Mouse (Mus musculus): ENCODE results near the gene Ccdc77. TPM values are rescaled to one million over a fixed set of nuclear protein-coding genes. Genes with fewer than 3 reads are reported as not detected.

Gene Ccdc77
- polyA plus RNA-seq, 1 experiment from 2014 or later = 29.4 TPM

DNA sequence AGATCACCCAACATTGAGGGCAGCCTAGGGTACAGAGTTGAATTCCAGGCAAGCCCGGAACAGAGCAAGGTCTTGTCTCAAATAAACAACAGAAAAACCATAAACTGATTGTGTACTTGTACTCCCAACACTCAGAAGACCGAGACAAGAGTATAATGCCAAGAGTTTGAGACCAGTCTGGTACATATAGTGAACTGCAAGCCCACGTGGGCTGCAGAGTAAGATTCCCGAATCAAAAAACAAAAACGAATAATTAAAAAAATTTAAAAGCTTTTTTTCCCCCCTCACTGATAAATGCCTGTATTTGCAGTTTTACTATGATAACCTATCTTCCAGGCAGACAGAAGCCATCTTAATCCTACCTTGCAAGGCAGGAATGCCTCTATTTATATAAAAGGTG is 7.7 kb downstream of the Ccdc77 start:
- Histone ChIP-seq H3K4me1 (peaks cover 7% of the 10 kb centered on the region), H3K27me3 (ENCODE audit: low read depth, poor library complexity, severe bottlenecking) (no peaks in the 10 kb centered on the region), H3K4me3 (peak overlapping the region; percentile 71), H3K9me3 (replicated peaks) (no peaks in the 10 kb centered on the region), H3K36me3 (peaks cover 25% of the 10 kb centered on the region), H3K27ac (peak overlapping the region; percentile 88)
- 40% methylated on average over 5 of the region's 5 CpGs for WGBS
- DNase-seq (ENCODE audit: low spot score) = no peak

DNA sequence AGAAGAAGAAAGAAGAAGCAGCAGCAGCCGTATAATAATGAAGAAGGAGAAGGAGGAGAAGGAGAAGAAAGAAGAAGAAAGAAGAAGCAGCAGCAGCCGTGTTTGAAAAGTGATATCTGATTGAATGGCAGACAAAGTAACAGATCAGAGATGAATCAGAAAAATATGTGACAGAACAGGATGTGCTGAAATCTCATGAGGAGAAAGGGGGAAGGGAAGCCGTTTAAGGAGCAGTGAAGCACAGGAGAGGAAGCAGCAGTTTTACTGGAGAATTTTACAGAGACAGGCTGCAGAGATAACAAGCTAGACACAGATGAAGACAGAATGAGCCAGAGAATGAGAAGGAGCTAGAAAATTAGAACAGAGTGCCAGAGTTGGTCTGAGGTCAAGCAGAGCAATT is 15.2 kb downstream of the Ccdc77 start:
- Histone ChIP-seq H3K27ac (no peak overlapping the region), H3K4me3 (no peak overlapping the region), H3K36me3 (peaks cover 93% of the 10 kb centered on the region), H3K9me3 (replicated peaks) (no peaks in the 10 kb centered on the region), H3K4me1 (no peaks in the 10 kb centered on the region), H3K27me3 (ENCODE audit: low read depth, poor library complexity, severe bottlenecking) (no peaks in the 10 kb centered on the region)
- 97% methylated on average over 3 of the region's 3 CpGs for WGBS
- DNase-seq (ENCODE audit: low spot score) = no peak

DNA sequence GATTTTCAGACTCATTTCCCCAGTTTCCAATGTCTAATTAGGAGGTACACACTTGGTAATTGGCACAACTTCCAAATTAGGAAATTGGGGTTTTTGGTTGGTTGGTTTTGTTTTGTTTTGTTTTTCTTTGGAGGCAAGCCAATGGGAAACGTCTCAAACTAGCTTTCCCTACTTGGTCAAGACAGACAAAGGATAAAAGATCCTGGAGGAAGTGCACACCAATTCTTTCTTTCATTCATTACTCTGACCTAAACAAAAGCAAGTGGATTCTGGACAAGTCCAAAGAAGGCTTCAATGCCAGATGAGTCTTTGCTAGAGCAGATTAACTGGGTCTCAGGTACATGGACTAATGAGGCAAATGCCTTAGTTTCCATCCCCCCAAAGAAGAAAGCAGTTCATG is 20.2 kb downstream of the Ccdc77 start:
- peaks cover 99% of the 10 kb centered on the region for H3K36me3 ChIP-seq
- DNase-seq (ENCODE audit: low spot score) = no peak
- WGBS = 80% methylated on average over 1 of the region's 1 CpGs
- H3K4me3 ChIP-seq = no peak overlapping the region
- H3K27me3 ChIP-seq (ENCODE audit: low read depth, poor library complexity, severe bottlenecking) = no peaks in the 10 kb centered on the region
- H3K9me3 ChIP-seq (replicated peaks) = no peaks in the 10 kb centered on the region
- H3K27ac ChIP-seq = no peak overlapping the region
- no peaks in the 10 kb centered on the region for H3K4me1 ChIP-seq

DNA sequence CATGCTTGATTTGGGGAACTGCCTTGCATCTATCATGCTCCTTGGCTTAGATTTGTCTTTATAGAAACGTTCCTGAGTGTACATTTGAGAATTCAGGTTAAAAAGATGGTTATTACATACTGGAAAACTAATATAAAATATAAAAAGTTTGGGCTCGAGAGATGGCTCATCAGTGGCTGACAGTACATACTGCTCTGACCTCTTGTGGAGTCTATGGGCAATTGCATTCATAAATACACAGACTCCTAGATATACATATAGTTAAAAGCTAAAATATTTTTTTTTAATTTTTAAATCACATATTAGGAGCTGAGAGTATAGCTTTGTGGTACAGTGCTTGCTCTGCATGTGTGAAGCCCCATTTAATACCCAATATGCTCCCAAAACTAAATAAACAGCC is 31.8 kb downstream of the Ccdc77 start:
- WGBS = 85% methylated on average over 2 of the region's 2 CpGs
- Histone ChIP-seq H3K27ac (no peak overlapping the region), H3K9me3 (replicated peaks) (no peaks in the 10 kb centered on the region), H3K27me3 (ENCODE audit: low read depth, poor library complexity, severe bottlenecking) (no peaks in the 10 kb centered on the region), H3K36me3 (peaks cover 92% of the 10 kb centered on the region), H3K4me1 (no peaks in the 10 kb centered on the region), H3K4me3 (no peak overlapping the region)
- DNase-seq (ENCODE audit: low spot score) = no peak

DNA sequence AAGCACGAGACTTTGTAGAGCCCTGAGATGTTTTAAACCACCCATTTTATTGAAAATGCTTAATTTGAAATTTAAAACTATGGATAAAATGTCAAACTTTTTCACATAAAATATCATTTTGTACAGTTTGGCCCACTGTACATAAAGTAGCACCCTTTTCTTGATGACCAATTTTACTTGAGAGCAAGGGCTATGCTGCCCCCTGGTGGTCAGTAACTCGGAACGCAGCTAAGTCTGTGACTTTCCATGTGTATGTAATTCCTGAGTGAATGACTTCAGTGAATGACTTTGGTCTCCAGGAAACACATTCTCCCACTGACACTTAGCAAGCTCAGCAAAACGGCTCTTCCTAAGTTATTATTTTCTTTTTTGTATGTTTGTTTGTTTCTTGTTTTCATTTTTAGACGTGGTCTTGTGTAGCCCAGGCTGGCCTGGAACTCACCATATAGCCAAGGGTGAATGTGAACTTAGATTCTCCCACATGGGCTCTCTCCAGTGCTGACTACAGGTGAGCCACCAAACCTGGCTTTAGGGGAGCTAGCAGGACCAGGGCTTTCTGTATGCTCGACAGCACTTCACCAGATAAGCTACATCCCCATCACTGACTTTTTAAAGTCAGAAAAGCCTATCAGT is 39.8 kb downstream of the Ccdc77 start:
- H3K4me1 ChIP-seq = no peaks in the 10 kb centered on the region
- 34% methylated on average over 6 of the region's 6 CpGs for WGBS
- no peaks in the 10 kb centered on the region for H3K9me3 ChIP-seq (replicated peaks)
- no peak overlapping the region for H3K27ac ChIP-seq
- no peak overlapping the region for H3K4me3 ChIP-seq
- DNase-seq (ENCODE audit: low spot score) = peak; percentile 72
- no peaks in the 10 kb centered on the region for H3K27me3 ChIP-seq (ENCODE audit: low read depth, poor library complexity, severe bottlenecking)
- peaks cover 41% of the 10 kb centered on the region for H3K36me3 ChIP-seq

DNA sequence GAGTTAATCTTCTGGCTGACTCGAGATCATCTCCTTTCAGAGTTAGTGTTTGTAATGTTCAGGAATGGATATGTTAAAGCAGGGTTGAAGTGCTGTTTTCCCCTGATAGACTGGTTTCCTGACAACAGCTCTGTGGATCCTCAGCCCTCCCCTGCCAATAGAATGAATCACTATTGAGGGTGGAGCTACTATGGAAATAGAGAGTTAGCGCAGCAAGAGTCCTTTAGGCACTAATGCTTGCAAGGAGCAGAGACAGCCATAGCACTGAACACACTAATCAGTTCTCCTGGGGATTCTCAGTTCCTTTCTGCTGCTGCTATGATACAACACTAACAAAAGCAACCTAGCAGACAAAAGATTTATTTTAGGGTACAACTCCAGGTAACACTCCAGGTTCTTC is 43.8 kb downstream of the Ccdc77 start:
- no peaks in the 10 kb centered on the region for H3K27me3 ChIP-seq (ENCODE audit: low read depth, poor library complexity, severe bottlenecking)

DNA sequence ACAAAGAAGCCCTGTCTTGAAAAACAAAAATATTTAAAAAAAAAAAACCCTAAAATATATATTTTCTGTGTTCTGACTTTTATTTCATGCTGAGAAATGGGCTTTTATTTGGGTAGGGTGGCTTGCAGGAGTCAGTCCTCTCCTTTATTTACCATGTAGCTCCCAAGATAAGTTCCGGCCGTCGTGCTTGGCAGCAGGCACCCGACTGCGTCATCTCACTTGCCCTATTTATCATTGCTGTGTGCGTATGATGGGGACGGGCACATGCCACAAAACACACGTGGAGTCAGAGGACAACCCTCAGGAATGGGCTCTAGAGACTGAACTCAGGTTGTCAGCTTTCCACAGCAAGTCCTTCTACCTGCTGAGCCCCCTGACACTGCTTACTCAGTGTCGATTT is 45.0 kb downstream of the Ccdc77 start:
- no peak overlapping the region for H3K27ac ChIP-seq
- H3K36me3 ChIP-seq = peaks cover 8% of the 10 kb centered on the region; the same call in 1 of the 2 replicates
- 90% methylated on average over 9 of the region's 9 CpGs for WGBS
- H3K9me3 ChIP-seq (replicated peaks) = no peaks in the 10 kb centered on the region
- H3K27me3 ChIP-seq (ENCODE audit: low read depth, poor library complexity, severe bottlenecking) = no peaks in the 10 kb centered on the region
- no peak overlapping the region for H3K4me3 ChIP-seq
- no peak for DNase-seq (ENCODE audit: low spot score)
- no peaks in the 10 kb centered on the region for H3K4me1 ChIP-seq

More for the DNA sequence above, 43.8 kb downstream of the Ccdc77 start:
- no peaks in the 10 kb centered on the region for H3K9me3 ChIP-seq (replicated peaks)
- peaks cover 19% of the 10 kb centered on the region for H3K36me3 ChIP-seq
- no peak overlapping the region for H3K4me3 ChIP-seq
- H3K27ac ChIP-seq = no peak overlapping the region
- 65% methylated on average over 2 of the region's 2 CpGs for WGBS
- DNase-seq (ENCODE audit: low spot score) = no peak
- H3K4me1 ChIP-seq = no peaks in the 10 kb centered on the region

DNA sequence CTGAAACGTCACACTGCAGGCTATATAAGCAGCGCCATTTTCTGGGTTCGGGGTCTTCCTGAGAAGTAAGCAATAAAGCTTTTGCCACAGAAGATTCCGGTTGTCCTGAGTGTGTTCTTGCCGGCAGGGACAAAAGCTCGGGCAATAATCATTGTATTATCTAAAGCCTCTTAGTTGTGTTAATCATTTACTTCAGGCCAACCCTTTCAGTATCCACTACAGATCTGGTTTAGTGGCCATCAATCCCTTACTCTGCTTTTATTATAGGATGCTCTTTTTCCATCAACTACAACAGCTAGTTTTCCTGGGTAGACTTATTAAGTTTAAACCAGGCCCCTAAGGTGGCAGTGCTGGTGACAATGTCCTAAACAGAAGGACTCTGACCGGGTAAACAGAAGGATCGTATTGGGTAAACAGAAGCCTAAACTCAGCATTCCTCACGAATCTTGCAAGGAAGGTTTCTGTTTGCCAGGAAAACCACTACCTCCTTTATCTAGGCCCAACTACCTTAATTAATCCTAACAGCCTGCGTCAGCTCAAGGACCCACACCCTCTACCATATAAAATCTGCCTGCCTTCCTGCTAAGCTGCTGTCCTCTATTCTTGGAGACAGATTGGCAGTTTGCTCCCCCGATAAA is 45.8 kb downstream of the Ccdc77 start:
- WGBS = 77% methylated on average over 11 of the region's 11 CpGs
- peaks cover 2% of the 10 kb centered on the region; the same call in 1 of the 2 replicates for H3K36me3 ChIP-seq
- no peak overlapping the region for H3K4me3 ChIP-seq
- no peak for DNase-seq (ENCODE audit: low spot score)
- H3K4me1 ChIP-seq = no peaks in the 10 kb centered on the region
- H3K9me3 ChIP-seq (replicated peaks) = no peaks in the 10 kb centered on the region
- no peak overlapping the region for H3K27ac ChIP-seq
- no peaks in the 10 kb centered on the region for H3K27me3 ChIP-seq (ENCODE audit: low read depth, poor library complexity, severe bottlenecking)

DNA sequence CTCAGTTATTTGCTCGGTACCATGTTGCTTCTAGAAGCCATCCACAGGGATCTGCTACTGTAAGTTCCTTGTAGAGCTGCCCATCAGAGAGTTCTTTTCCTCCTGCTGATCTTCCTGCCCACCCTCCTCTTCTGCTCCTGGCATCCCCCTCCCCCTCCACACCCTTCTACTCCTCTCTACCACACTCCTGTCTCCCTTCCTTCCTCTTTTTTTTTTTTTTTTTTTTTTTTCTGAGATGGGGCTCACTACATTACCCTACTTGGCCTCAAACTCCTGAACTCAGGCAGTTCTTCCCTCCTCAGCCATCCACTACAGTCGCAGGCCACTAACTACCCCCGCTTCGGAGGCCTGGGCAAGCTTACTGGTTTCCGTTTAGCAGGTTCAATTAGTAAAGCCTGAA is 51.7 kb downstream of the Ccdc77 start:
- Histone ChIP-seq H3K27ac (no peak overlapping the region), H3K4me3 (no peak overlapping the region), H3K9me3 (replicated peaks) (no peaks in the 10 kb centered on the region), H3K36me3 (no peaks in the 10 kb centered on the region), H3K4me1 (no peaks in the 10 kb centered on the region), H3K27me3 (ENCODE audit: low read depth, poor library complexity, severe bottlenecking) (no peaks in the 10 kb centered on the region)
- DNase-seq (ENCODE audit: low spot score) = no peak
- WGBS = 78% methylated on average over 5 of the region's 5 CpGs

DNA sequence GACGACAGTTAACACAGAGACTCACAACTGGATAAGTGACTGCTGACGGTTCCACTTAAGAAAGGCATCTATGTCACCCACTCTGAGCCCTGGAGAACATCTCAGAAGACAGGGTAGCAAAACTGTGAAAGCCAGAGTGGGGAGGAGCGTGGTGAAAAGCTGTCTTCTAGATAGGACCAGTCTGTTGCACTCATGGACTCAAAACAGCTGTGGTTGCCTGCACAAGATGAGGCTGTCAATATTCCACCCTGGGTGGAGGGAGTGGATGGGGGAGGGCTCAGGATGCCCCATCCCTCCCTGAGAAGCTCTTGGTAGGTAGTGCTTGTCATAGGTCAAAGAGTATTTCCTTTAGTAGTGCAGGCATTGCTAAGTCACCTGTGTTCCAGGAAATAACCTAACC is 54.4 kb downstream of the Ccdc77 start:
- no peak overlapping the region for H3K4me3 ChIP-seq
- H3K9me3 ChIP-seq (replicated peaks) = no peaks in the 10 kb centered on the region
- WGBS = 52% methylated on average over 3 of the region's 3 CpGs
- H3K27ac ChIP-seq = no peak overlapping the region
- H3K27me3 ChIP-seq (ENCODE audit: low read depth, poor library complexity, severe bottlenecking) = no peaks in the 10 kb centered on the region
- no peaks in the 10 kb centered on the region for H3K36me3 ChIP-seq
- no peak for DNase-seq (ENCODE audit: low spot score)
- no peaks in the 10 kb centered on the region for H3K4me1 ChIP-seq

DNA sequence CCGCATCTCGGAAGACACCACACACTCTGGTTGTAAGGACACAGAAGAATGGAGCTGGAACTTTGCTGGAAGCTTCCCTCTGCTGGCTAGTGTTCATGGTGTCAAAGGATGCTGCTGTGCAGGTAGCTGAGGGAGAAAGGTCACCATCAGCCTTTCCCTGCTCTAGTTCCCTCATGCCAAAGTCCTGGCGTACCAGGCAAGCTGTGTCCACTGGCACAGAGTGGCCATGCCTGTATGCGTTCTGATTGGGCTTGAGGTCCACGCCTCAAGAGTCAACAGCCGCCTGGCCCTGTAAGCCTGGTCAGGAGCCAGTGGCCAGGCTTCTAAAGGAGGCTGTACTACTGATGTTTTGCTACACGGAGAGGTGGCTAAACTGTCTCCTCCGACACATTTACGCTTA is 54.8 kb downstream of the Ccdc77 start:
- H3K36me3 ChIP-seq = no peaks in the 10 kb centered on the region
- no peaks in the 10 kb centered on the region for H3K9me3 ChIP-seq (replicated peaks)
- no peak overlapping the region for H3K4me3 ChIP-seq
- H3K27ac ChIP-seq = no peak overlapping the region
- 74% methylated on average over 9 of the region's 9 CpGs for WGBS
- no peaks in the 10 kb centered on the region for H3K27me3 ChIP-seq (ENCODE audit: low read depth, poor library complexity, severe bottlenecking)
- DNase-seq (ENCODE audit: low spot score) = no peak
- H3K4me1 ChIP-seq = no peaks in the 10 kb centered on the region

DNA sequence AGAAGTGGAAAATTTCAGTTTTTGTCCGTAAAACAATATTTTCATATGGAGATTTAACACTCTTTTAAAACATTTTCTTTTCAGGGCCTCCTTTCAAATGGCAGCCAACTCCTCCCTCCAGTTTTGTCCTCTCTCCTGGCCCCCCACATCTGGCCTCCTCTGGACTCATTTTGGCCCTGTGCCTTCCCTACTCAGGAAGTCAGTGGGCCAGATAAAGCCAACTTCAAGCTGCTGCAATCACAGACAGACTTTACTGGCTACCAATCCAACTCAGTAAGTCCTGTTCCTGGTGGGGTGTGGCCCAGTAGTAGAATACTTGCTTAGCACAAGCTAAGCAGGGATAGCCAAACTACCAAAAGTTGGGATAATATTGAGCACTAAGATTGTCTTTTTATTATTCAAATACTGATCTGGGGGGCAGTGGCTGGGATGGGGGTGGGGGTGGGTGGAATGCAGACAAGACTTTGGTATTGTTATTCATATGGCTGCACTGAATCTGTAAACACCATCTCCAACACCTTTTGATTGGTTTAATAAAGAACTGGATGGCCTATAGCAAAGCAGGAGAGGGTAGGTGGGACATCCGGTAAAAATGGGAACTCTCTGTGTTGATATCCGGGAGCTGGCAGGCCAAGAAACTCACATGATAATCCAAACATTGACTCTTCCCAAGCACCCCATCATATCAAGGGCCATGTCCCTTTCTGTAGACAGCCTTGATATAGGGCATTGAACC is 57.1 kb downstream of the Ccdc77 start:
- H3K27ac ChIP-seq = no peak overlapping the region
- DNase-seq (ENCODE audit: low spot score) = no peak
- no peak overlapping the region for H3K4me3 ChIP-seq
- peaks cover 9% of the 10 kb centered on the region for H3K4me1 ChIP-seq
- peaks cover 13% of the 10 kb centered on the region for H3K27me3 ChIP-seq (ENCODE audit: low read depth, poor library complexity, severe bottlenecking)
- no peaks in the 10 kb centered on the region for H3K36me3 ChIP-seq
- no peaks in the 10 kb centered on the region for H3K9me3 ChIP-seq (replicated peaks)
- whole genome bisulfite sequencing = 88% methylated on average over 3 of the region's 3 CpGs

DNA sequence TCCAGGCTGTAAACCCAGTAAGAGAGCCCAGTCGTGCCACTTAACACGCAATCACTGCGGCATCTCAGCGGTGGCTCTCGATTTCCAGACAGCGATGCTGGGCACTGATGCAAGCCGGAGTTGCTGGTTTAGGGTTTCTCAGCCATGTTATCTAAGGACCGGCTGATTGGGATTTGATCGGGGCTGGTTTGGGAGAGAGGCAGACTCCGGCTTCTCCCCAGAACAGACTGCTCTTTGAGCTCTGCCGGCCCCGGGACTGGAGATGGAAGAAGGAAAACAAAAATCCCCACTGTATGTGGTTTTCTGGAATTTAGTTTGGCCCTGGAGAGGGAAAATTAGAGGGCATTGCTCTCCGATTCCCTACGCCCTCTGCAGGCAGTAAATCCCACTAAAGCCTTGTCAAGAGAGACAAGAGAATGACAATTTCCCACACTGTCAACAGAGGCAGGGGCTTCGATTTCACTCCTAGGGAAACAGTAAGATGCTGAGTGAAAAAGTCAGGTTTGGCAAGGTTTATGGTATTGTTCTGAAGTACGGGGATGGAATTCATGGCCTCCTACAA is 61.3 kb downstream of the Ccdc77 start:
- Histone ChIP-seq H3K27ac (no peak overlapping the region), H3K27me3 (ENCODE audit: low read depth, poor library complexity, severe bottlenecking) (peaks cover 13% of the 10 kb centered on the region), H3K9me3 (replicated peaks) (no peaks in the 10 kb centered on the region), H3K36me3 (no peaks in the 10 kb centered on the region), H3K4me1 (peaks cover 9% of the 10 kb centered on the region), H3K4me3 (peak overlapping the region; percentile 32)
- 38% methylated on average over 16 of the region's 16 CpGs for WGBS
- no peak for DNase-seq (ENCODE audit: low spot score)
